Mouse (Mus musculus) liver, adult 2 months (tissue): Measurements from ENCODE around the gene H3f3a. TPM values are rescaled to one million over a fixed set of nuclear protein-coding genes. Genes with fewer than 3 reads are reported as not detected.

ENCODE experiments used
- DNase-seq: peaks from one replicate; pipeline ENCODE4 v3.0.0-alpha.2; 2011; ENCODE audit warnings: low read depth, low spot score; ENCODE audit errors: extremely low read depth
- H3K27ac ChIP-seq: fragments of 200-500 bp; replicated peaks from 2 replicates; pipeline ENCODE4 v1.5.1; 2012; ENCODE audit warnings: low read depth, mild to moderate bottlenecking, control low read depth, inconsistent platforms, low read length; ENCODE audit not compliant: insufficient read depth
- H3K27me3 ChIP-seq: fragments of 200-500 bp; 2 replicates; pipeline ENCODE4 v1.6.1; 2012; ENCODE audit warnings: mild to moderate bottlenecking, moderate library complexity, low read length, inconsistent platforms; ENCODE audit not compliant: control insufficient read depth, insufficient read depth
- H3K36me3 ChIP-seq: fragments of 200-500 bp; 2 replicates; pipeline ENCODE4 v1.6.1; 2012; ENCODE audit warnings: low read length, inconsistent platforms; ENCODE audit not compliant: control insufficient read depth, insufficient read depth
- H3K4me1 ChIP-seq: fragments of 200-500 bp; 2 replicates; pipeline ENCODE4 v1.6.1; 2011; ENCODE audit warnings: low read length; ENCODE audit not compliant: control insufficient read depth, insufficient read depth
- H3K4me3 ChIP-seq: fragments of 200-500 bp; 2 replicates; pipeline ENCODE4 v1.5.1; 2011; ENCODE audit warnings: low read depth, mild to moderate bottlenecking, control low read depth, low read length, moderate library complexity; ENCODE audit not compliant: insufficient read depth
- H3K79me2 ChIP-seq: fragments of 200-500 bp; 2 replicates; pipeline ENCODE4 v1.6.1; 2012; ENCODE audit warnings: inconsistent platforms, mild to moderate bottlenecking, low read length, moderate library complexity; ENCODE audit not compliant: control insufficient read depth, insufficient read depth
- H3K9ac ChIP-seq: fragments of 200-500 bp; 2 replicates; pipeline ENCODE4 v1.6.1; 2012; ENCODE audit warnings: low read depth, mild to moderate bottlenecking, control low read depth, inconsistent platforms, low read length
- CTCF ChIP-seq: fragments of 200-500 bp; IDR thresholded peaks from 2 replicates; pipeline ENCODE4 v1.5.1; 2011; ENCODE audit warnings: low read depth, low read length, control low read depth
- POLR2A ChIP-seq: fragments of 200-500 bp; IDR thresholded peaks from 2 replicates; pipeline ENCODE4 v1.6.1; 2011; ENCODE audit warnings: low read length, control low read depth; ENCODE audit not compliant: insufficient read depth; ENCODE audit errors: extremely low read depth
- WGBS: fragments of 180-500 bp; shearing (Covaris S2); methylation state at CpG from one replicate; pipeline ENCODE4 v1.1.7; 2018; 5-methylcytosine and 5-hydroxymethylcytosine counted together
- polyA plus RNA-seq: library from polyadenylated mRNA; depleted of rRNA; stranded (reverse); fragments of >200 nt; gene quantifications from 2 replicates; pipeline ENCODE4 v1.2.3, GENCODE M21; 2012
- total RNA-seq: library from RNA; depleted of rRNA; stranded (reverse); fragments of >200 nt; gene quantifications from 2 replicates; pipeline ENCODE4 v1.2.3, GENCODE M21; 2014

Gene H3f3a
- total and polyA plus RNA-seq, 2 experiments, result 147 to 264 TPM

DNA sequence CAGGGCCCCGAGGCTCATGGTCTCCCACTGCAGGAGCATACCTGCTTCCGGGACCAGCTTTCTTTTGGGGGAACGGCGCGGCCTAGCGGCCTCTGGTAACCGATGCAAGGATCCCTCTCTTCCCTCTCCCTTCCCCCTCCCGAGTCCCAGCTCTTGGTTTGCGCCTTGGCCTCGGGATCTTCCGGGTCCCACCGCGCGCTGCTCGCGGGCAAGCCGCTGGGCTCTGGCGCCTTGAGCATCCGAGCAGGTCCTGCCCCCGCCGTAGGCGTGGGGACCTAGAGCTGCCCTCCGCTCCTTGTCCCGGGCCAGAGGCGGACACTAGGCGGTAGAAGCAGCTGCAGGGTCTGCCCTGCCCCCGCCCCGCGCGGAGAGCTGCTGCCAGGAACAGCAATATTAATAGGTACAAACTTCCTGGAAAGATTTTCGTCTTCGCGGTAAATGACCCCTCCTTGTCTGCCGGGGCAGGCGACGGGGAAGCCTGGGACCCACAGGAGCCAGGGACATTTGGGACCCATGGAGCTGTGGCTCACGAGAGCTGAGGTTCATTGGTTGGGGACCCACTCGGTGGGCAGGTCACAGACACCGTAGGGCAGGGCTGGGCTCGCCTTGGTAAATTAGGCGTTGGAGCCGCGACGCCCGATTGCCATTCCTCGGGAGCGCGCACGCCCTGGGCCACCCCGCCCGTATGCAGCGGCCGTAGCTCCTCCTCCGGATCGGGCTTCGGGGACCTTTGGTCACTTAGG, 35.9 kb downstream of the H3f3a start:
- TF ChIP-seq CTCF (peak; percentile 67), POLR2A (peak; percentile 84)
- WGBS, result 1% methylated on average over 56 of the region's 56 CpGs
- Histone ChIP-seq H3K27me3 (no peaks in the 10 kb centered on the region), H3K4me1 (no peaks in the 10 kb centered on the region; the same call in 1 of the 2 replicates), H3K9ac (peak overlapping the region; percentile 79), H3K36me3 (no peaks in the 10 kb centered on the region), H3K27ac (peak overlapping the region; percentile 74), H3K4me3 (peak overlapping the region; percentile 67), H3K79me2 (no peaks in the 10 kb centered on the region)
- DNase-seq, result peak; percentile 82

- Histone ChIP-seq H3K4me3 (peak overlapping the region; percentile 67), H3K27ac (peak overlapping the region; percentile 74), H3K79me2 (no peaks in the 10 kb centered on the region), H3K9ac (peak overlapping the region; percentile 79), H3K36me3 (no peaks in the 10 kb centered on the region), H3K4me1 (no peaks in the 10 kb centered on the region; the same call in 1 of the 2 replicates), H3K27me3 (no peaks in the 10 kb centered on the region)
- no peak for DNase-seq
- TF ChIP-seq POLR2A (no peak), CTCF (no peak)
- WGBS, result 57% methylated on average over 10 of the region's 10 CpGs
Measured at GRCm38 (mm10) chr1:180777289-180777659, 36.5 kb downstream of the H3f3a start.

DNA sequence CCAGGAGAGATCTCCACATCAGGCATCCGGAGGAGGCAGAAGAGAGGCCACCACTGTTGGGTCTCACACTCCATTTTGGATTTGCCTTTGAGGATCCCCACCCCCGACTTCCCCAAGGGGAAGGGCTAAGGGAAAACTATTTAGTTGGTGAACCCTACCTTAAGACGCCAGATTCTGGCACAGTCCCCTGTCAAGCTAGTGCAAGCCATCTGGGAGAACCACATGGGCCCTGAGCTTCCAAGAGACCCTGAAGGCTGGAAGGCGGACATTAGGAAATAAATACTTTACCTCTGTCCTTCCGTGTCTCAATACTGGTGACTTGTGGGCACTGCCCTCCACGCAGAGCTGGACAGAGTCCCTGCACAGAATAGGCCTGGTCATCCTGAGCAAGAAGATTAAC, 37.2 kb downstream of the H3f3a start:
- Histone ChIP-seq H3K9ac (no peak overlapping the region), H3K36me3 (no peaks in the 10 kb centered on the region), H3K4me1 (no peaks in the 10 kb centered on the region; the same call in 1 of the 2 replicates), H3K27ac (no peak overlapping the region), H3K4me3 (no peak overlapping the region), H3K79me2 (no peaks in the 10 kb centered on the region), H3K27me3 (no peaks in the 10 kb centered on the region)
- WGBS, result 94% methylated on average over 6 of the region's 6 CpGs
- TF ChIP-seq POLR2A (no peak), CTCF (no peak)
- DNase-seq, result no peak

DNA sequence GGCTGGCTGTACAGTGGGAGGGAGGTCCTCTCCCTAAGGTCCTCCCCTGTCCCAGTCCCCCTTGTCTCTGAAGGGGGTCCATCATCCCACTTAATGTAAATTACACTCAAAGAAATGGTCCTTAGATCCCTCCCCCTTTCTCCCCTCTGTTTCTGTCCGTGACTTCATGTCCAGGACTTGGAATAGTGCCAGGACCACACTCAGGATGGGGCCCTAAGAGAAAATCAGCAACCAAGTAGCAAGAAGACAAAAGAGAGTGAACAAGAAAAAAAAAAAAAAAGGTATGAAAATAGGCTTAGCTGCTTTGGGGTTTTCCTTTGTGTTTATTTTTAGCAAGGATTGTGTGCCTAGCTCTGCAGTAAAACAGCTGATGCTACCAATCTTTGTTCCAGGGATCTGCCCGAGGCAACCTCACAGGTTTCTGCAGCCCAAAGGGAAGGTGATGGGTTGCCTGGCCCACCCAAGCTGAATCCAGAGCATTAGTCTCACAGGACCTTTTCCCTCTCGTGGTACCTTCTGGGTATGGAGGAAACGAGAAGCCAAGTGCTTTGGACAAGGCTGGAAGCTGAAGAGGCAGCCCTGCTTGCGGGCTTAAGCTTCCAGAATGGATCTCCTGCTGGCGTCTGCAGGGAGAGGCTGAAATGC, 37.8 kb downstream of the H3f3a start:
- H3K27ac ChIP-seq, result no peak overlapping the region
- H3K36me3 ChIP-seq, result no peaks in the 10 kb centered on the region
- WGBS, result 81% methylated on average over 6 of the region's 6 CpGs
- H3K79me2 ChIP-seq, result no peaks in the 10 kb centered on the region
- DNase-seq, result no peak
- no peaks in the 10 kb centered on the region; the same call in 1 of the 2 replicates for H3K4me1 ChIP-seq
- TF ChIP-seq POLR2A (no peak), CTCF (no peak)
- H3K4me3 ChIP-seq, result no peak overlapping the region
- H3K27me3 ChIP-seq, result no peaks in the 10 kb centered on the region
- no peak overlapping the region for H3K9ac ChIP-seq

GRCm38 (mm10) chr1:180775317-180775716, 38.4 kb downstream of the H3f3a start:
- Histone ChIP-seq H3K9ac (no peak overlapping the region), H3K36me3 (no peaks in the 10 kb centered on the region), H3K4me1 (no peaks in the 10 kb centered on the region; the same call in 1 of the 2 replicates), H3K27ac (no peak overlapping the region), H3K27me3 (no peaks in the 10 kb centered on the region), H3K79me2 (no peaks in the 10 kb centered on the region), H3K4me3 (no peak overlapping the region)
- DNase-seq, result no peak
- 87% methylated on average over 10 of the region's 10 CpGs for WGBS
- no peak for TF ChIP-seq CTCF

- H3K4me1 ChIP-seq, result no peaks in the 10 kb centered on the region
- no peaks in the 10 kb centered on the region for H3K36me3 ChIP-seq
- H3K79me2 ChIP-seq, result no peaks in the 10 kb centered on the region
- WGBS, result 71% methylated on average over 3 of the region's 3 CpGs
- no peak overlapping the region for H3K4me3 ChIP-seq
- no peak for DNase-seq
- H3K9ac ChIP-seq, result no peak overlapping the region
- TF ChIP-seq POLR2A, result no peak
- peak; percentile 76 for TF ChIP-seq CTCF
- no peak overlapping the region for H3K27ac ChIP-seq
- H3K27me3 ChIP-seq, result no peaks in the 10 kb centered on the region
Measured at GRCm38 (mm10) chr1:180774664-180775063, 39.1 kb downstream of the H3f3a start.
